Mouse (Mus musculus): Measurements from ENCODE around the gene Amh.

Gene Amh

GRCm38 (mm10) chr10:80779565-80779964 is 25.5 kb upstream of the Amh start:
- in situ Hi-C loops (cut with MboI; ENCODE audit: low pct_unique_long_range_greater_than_20kb in 1 of 2, low sequenced_read_pairs in 2 of 2, unreplicated experiment in 1 of 2), result loop anchor here in 1 of 2 experiments (5.0 kb wide), 1 partner anchor 67 kb away; no protein-coding TSS in a partner anchor

GRCm38 (mm10) chr10:80784302-80784701 is 20.7 kb upstream of the Amh start:
- in situ Hi-C loops (cut with MboI; ENCODE audit: low pct_unique_long_range_greater_than_20kb in 1 of 2, low sequenced_read_pairs in 2 of 2, unreplicated experiment in 1 of 2), result loop anchor here in 1 of 2 experiments (10.0 kb wide), 1 partner anchor 60 kb away; no protein-coding TSS in a partner anchor

- in situ Hi-C loops (cut with MboI; ENCODE audit: low pct_unique_long_range_greater_than_20kb in 1 of 2, low sequenced_read_pairs in 2 of 2, unreplicated experiment in 1 of 2), result loop anchor here in 1 of 2 experiments (10.0 kb wide), 1 partner anchor 60 kb away; no protein-coding TSS in a partner anchor
Measured at GRCm38 (mm10) chr10:80784871-80785270, 20.2 kb upstream of the Amh start.

- in situ Hi-C loops (cut with MboI; ENCODE audit: low pct_unique_long_range_greater_than_20kb in 1 of 2, low sequenced_read_pairs in 2 of 2, unreplicated experiment in 1 of 2), result loop anchor here in 1 of 2 experiments (10.0 kb wide), 1 partner anchor 61 kb away; no protein-coding TSS in a partner anchor
Measured at GRCm38 (mm10) chr10:80785963-80786362, 19.1 kb upstream of the Amh start.

GRCm38 (mm10) chr10:80787517-80787916 is 17.5 kb upstream of the Amh start:
- in situ Hi-C loops (cut with MboI; ENCODE audit: low pct_unique_long_range_greater_than_20kb in 1 of 2, low sequenced_read_pairs in 2 of 2, unreplicated experiment in 1 of 2), result loop anchor here in 1 of 2 experiments (10.0 kb wide), 1 partner anchor 63 kb away; no protein-coding TSS in a partner anchor

GRCm38 (mm10) chr10:80790761-80791404 is 14.2 kb upstream of the Amh start:
- in situ Hi-C loops (cut with MboI; ENCODE audit: low pct_unique_long_range_greater_than_20kb in 1 of 2, low sequenced_read_pairs in 2 of 2, unreplicated experiment in 1 of 2), result no loop called here

- in situ Hi-C loops (cut with MboI; ENCODE audit: low pct_unique_long_range_greater_than_20kb in 1 of 2, low sequenced_read_pairs in 2 of 2, unreplicated experiment in 1 of 2), result no loop called here
Measured at GRCm38 (mm10) chr10:80791476-80792174, 13.4 kb upstream of the Amh start.

- in situ Hi-C loops (cut with MboI; ENCODE audit: low pct_unique_long_range_greater_than_20kb in 1 of 2, low sequenced_read_pairs in 2 of 2, unreplicated experiment in 1 of 2), result no loop called here
Measured at GRCm38 (mm10) chr10:80792175-80793032, 12.6 kb upstream of the Amh start.

GRCm38 (mm10) chr10:80793033-80793784 is 11.8 kb upstream of the Amh start:
- in situ Hi-C loops (cut with MboI; ENCODE audit: low pct_unique_long_range_greater_than_20kb in 1 of 2, low sequenced_read_pairs in 2 of 2, unreplicated experiment in 1 of 2), result no loop called here

- in situ Hi-C loops (cut with MboI; ENCODE audit: low pct_unique_long_range_greater_than_20kb in 1 of 2, low sequenced_read_pairs in 2 of 2, unreplicated experiment in 1 of 2), result no loop called here
Measured at GRCm38 (mm10) chr10:80793803-80794202, 11.2 kb upstream of the Amh start.

- in situ Hi-C loops (cut with MboI; ENCODE audit: low pct_unique_long_range_greater_than_20kb in 1 of 2, low sequenced_read_pairs in 2 of 2, unreplicated experiment in 1 of 2), result no loop called here
Measured at GRCm38 (mm10) chr10:80794750-80795149, 10.3 kb upstream of the Amh start.

GRCm38 (mm10) chr10:80796307-80796848 is 8.7 kb upstream of the Amh start:
- in situ Hi-C loops (cut with MboI; ENCODE audit: low pct_unique_long_range_greater_than_20kb in 1 of 2, low sequenced_read_pairs in 2 of 2, unreplicated experiment in 1 of 2), result no loop called here

GRCm38 (mm10) chr10:80797186-80798149 is 7.6 kb upstream of the Amh start:
- in situ Hi-C loops (cut with MboI; ENCODE audit: low pct_unique_long_range_greater_than_20kb in 1 of 2, low sequenced_read_pairs in 2 of 2, unreplicated experiment in 1 of 2), result no loop called here

GRCm38 (mm10) chr10:80798150-80799006 is 6.7 kb upstream of the Amh start, which contains the start of the genes Sf3a2 and Plekhj1:
Sf3a2 (plus strand) TSS chr10:80798198.
Plekhj1 (minus strand) TSS chr10:80798626.
- in situ Hi-C loops (cut with MboI; ENCODE audit: low pct_unique_long_range_greater_than_20kb in 1 of 2, low sequenced_read_pairs in 2 of 2, unreplicated experiment in 1 of 2), result no loop called here

- in situ Hi-C loops (cut with MboI; ENCODE audit: low pct_unique_long_range_greater_than_20kb in 1 of 2, low sequenced_read_pairs in 2 of 2, unreplicated experiment in 1 of 2), result no loop called here
Measured at GRCm38 (mm10) chr10:80799070-80799566, 5.9 kb upstream of the Amh start.

Measured in mouse embryonic stem cell (cell line).